Mouse (Mus musculus) CD4-positive, CD25-positive, alpha-beta regulatory T cell, adult 2 months (primary cell): ENCODE results near the gene Adamts14.
A peak's percentile ranks its signal among the peaks of the same experiment; 100 is the strongest.

ENCODE experiments used
- DNase-seq: peaks from one replicate; pipeline ENCODE4 v3.0.0-alpha.2; 2012; ENCODE audit warnings: low read depth, low spot score

Gene Adamts14

DNA sequence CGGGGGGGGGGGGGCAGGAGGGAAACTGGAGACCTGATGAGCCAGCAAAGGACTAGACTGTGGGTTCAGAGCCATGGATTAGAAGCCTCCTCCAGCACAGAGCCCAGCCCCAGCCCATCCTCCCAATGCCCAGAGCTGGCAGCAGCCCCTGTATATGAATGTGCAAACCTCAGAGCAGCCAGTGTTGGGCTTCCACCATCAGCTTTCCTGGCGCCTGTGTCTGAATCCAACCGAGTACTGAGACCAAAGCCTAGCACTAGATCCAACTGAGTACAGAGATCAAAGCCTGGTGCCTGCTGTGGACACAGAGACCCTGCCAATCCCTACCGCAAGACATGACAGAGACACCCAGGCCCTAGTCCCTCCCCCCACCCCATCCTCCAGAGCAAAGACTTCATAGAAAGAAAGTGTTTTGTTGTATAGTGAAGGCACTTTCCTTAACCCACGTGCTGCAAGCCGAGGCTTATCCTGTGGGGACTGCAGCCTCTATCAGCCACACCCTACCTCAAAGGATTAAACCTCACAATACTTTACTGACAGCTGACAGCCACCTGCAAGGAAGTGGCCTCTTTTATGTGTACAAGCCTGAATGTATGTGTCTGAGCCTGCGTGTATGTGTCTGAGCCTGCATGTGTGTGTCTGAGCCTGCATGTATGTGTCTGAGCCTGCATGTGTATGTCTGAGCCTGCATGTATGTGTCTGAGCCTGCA lies 40.2 kb downstream of the Adamts14 start:
- peak; percentile 69 for DNase-seq

DNA sequence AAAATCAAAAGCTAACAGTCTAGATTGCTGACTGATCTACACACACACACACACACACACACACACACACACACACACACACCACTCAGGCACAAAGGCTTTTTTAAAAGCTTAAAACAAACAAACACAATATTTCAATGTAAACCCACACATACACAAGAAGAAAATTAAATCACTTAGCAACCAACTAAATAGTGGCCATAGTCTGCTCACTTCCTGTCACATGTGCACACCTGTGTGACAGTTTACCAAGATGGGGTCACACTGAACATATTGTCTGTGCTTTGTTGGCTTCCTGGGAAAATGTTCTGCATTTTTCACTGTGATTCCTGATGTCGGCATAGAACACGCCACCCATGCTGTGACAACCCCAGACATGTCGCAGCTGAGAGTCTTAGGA lies 41.5 kb downstream of the Adamts14 start:
- DNase-seq = peak; percentile 44

DNA sequence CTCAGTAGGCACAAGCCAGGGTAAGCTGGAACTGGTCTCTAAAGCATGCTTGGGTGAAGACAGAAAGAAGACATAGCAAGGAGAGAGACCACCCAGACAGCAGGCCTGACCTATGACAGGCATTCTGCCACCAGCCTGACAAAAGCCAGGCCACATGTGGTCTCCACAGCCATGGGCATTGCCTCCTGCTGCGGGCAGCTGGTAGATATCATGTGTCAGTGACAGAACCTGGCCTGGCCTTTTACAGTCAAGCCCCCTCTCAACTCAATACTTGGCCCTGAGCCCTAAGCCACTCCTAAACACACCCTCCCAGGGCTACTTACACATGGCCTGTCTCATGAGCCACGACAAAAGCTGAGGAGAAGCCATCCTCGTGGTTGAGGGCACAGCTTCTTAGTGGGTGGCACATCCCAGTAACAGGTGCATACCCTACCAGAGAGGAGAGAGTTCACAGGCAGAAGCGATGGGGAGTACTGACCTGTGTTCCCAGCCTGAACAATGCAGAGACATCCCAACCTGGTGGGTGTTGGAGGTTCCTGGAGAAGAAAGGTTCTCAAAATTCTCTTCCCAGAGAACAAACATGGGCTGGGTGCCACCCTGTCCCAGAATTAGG lies 46.3 kb downstream of the Adamts14 start:
- DNase-seq = no peak

DNA sequence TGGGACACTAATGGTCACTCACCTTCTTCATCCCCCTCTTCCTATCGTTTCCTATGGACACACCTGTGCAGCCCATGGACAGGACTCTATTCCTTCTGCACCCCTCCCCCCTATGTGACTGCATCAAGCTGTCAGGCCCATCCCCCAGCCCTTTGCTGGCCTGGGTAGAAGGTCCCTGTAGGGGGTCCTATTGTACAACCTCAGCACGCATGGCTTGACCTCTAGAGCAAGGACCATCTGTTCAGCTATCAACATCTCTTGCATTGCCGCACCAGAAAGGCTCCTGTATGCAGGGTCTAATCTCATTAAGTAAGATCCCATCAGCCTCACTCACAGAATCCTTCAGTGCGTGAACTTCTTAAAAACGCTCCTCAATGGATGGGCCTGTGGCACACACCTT lies 47.5 kb downstream of the Adamts14 start:
- DNase-seq = no peak

DNA sequence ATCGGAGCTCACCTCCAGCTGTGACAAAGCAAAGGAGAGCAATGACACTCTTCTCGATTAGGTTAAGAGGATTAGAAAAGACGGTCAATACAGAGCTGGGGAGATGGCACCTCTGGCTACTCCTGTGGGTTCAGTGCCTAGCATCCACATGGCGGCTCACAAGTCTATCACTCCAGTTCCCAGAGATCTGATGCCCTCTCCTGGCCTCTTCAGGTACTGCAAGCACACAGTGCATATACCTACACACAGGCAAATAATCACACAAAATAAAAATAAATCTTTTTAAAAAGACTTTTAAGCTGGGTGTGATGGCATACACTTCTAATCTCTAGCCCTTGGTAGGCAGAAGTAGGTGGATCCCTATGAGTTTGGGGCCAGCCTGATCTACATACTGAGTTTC lies 53.9 kb downstream of the Adamts14 start:
- no peak for DNase-seq

DNA sequence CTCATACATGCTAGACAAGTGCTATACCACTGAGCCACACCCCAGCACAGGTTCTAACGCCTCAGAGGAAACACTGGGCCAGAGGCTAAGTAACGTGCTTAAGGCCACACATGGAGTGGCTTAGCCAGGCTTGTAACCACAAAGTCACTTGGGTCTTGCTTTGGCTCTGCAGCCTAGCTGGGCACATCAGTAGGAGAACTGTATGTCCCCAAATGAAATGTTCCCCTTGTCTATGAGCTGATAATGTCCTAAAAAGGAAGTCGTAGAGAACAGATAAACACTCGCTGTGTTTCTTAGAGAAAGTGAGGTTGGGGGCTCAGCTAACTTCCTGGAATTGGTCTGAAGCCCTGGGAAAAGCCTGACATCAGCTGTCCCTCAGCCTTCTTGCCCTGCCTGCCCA lies 57.1 kb downstream of the Adamts14 start:
- no peak for DNase-seq

DNA sequence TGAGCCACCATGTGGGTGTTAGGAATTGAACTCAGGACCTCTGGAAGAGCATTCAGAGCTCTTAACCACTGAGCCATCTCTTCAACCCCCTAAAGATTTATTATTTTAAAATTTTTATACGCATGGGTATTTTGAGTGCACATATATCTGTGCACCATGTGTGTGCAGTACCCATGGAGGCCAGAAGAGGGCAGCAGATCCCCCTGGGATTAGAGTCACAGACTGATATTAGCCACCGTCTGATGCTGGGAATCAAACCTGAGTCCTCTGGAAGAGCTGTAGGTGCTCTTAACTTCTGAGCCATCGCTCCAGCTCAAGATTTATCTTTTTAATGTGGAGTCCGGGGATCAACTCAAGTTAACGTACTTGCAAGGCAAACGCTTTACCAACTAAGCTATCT lies 57.6 kb downstream of the Adamts14 start:
- DNase-seq = no peak

DNA sequence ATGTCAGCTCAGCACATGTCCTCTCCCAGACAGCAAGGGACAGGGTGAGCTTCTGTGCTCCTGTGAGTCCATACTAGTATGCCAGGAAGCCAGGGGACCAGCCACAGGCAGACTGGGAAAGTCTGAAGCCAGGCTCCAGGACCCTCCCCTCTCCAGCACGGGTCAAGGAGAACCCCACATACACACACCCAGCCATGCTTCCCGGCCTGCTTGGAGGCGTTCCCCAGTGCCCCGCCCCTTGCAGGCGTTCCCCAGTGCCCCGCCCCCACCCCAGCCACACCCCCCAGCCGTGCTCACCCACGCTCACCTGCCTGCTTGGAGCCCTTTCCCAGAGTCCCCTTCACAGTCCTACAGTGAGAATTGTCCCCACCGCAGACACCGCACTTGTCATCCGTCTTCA lies 60.4 kb downstream of the Adamts14 start:
- no peak for DNase-seq

DNA sequence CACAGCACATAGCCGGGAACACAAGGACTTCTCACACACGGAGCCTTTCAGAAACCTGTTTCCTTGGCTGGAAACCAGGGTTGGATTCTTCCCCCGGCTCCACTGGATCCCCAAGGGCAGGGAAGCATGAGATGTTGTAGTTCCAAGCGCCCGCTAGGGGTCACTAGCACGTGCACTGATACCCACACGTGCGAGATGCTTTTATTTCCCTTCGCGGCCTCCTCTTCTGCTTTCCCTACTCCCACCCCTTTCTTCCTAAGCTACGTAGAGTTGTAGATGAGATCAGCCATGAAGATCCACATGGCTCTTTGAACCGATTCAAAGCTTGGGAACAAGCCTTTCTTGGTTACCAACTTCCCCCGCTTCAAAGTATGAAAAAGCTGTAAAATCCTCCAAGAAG lies 61.5 kb downstream of the Adamts14 start:
- peak; percentile 73 for DNase-seq

DNA sequence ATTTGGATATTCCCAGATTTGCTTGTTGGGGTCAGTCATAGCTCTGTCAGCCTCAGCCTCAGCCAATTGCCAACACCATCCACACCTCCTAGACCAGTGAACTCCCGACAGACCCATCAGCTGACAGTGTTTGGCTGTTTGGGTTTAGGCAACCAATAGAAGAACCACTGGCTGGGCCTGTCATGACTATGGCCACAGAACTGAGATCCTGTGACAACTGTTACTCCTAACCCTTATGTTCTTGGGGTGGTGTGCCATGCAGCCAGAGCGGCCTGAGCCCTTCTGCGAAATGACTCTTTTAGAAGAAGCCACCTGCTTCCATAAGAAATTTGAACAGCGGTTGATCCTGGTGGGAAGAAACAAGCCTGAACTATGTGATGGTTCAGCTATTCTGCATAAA lies 62.1 kb downstream of the Adamts14 start:
- no peak for DNase-seq

DNA sequence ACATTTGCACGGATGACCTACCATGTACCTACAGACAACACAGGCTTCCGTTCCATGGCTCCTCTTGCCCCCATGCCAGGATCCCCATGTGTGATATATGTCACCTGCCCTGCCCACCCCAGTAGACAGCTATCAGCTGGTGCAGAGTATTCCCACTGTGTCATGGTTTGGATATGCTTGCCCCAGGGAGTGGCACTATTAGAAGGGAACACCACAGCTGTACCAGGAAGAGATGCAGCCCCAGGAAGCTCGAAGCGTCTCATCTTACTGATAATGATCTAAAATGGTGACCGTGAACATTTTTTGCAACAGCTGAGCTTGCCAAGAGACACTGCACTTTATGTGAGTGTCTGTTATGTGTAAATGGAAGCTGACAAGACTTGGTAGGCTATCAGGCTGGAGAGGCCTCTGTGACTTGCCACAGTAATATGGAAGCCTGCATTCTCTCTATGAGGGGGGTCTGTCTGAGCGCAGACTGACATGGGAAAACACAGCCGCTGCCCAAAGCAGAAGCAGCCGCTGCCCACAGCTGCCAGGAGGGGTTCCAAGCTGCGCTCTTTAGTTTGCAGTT lies 65.0 kb downstream of the Adamts14 start:
- DNase-seq = no peak

DNA sequence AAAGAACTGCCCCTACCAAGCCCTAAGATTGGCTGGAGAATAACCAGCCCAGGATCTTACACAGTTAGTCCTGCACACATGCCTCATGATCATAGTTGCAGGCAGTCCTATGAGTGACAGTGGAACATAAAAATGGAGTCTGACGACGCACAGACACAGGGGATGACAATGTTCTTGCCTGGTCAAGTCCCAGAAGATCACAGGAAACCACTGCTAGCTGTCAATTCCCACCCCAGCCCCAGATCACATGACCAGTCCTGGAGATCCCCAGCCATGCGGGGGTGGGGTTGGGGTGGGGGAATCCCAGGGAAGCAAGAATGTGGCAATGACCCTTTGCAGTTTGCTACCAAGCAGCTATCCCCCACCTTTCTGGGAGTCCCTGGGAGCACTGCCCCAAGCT lies 69.3 kb downstream of the Adamts14 start:
- no peak for DNase-seq

DNA sequence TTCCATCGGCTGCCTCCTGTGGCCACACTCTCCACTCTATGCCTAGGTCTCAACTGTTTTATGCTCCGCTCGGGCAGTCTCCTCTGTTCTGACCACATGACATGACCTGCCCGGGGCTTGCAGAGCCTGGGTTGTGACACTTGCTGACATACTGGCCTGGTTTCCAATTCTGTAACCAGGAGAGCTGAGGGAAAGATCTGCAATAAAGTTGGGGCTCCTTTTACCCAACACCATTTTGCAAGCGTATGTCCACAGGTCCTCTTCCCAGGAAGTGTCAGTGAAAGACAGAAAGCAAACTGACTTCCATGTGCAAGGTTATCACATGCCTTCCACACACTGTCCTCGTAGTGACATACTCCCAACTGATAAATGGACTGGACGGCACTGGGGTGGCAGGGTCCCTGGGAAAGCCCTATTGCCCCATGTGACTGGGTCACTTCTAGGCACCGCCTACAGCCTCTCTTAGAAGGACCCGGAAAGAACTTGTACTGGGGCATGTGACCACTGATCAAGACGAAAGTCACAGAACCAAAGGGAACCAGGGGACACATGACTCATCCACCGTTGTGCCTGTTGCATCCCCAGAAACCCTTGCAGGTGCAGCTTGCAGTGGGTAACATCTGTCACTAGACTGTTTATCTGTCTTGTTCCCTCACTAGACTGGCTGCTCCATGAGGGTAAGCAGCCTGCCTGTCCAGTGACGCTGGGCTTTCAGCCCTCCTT lies 71.5 kb downstream of the Adamts14 start:
- DNase-seq = no peak

DNA sequence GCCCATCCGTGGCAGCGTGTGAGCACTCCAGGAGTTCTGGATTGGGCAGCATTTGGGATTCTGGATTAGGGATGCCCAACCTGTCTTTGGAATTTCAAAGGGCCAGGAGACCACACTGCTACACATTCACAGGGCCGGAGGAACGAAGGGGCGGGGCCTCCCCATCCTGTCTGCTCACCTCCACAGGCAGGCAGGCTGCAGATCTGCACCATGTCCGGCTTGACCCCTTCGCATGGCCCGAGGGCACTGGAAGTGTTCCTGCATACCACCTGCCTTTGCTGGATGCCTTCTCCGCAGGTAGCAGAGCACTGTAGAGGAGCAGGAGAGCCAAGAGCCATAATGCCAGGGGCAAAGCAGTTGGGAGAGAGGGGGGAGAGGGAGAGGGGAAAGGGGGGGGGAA lies 72.2 kb downstream of the Adamts14 start:
- DNase-seq = no peak

DNA sequence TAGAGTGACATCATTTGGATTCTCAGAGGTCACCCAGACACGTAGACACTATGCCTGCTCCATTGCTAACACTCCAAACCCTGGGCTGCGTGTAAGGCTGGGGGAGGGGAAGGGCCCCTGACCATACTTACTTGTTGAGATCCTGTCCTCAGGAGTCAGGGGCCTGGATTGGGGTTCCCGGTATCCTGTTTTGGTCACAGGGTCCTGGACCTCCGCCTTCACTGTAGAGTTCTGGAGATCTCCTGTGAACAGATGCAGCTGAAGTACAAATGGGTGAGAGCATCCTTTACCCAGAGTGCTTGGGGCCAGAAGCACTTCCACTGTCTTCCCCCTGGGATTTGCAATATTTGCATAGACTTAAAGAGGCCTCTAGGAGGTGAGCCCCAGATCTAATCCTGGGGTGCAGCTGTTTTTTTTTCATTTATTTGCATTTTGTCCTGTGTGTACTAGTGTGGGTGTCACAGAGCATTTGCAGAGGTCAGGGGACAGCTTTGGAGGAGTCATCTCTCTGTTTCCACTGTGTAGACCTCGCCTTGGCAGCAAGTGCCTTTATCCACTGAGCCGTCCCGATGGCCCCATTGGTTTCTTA lies 72.9 kb downstream of the Adamts14 start:
- no peak for DNase-seq

DNA sequence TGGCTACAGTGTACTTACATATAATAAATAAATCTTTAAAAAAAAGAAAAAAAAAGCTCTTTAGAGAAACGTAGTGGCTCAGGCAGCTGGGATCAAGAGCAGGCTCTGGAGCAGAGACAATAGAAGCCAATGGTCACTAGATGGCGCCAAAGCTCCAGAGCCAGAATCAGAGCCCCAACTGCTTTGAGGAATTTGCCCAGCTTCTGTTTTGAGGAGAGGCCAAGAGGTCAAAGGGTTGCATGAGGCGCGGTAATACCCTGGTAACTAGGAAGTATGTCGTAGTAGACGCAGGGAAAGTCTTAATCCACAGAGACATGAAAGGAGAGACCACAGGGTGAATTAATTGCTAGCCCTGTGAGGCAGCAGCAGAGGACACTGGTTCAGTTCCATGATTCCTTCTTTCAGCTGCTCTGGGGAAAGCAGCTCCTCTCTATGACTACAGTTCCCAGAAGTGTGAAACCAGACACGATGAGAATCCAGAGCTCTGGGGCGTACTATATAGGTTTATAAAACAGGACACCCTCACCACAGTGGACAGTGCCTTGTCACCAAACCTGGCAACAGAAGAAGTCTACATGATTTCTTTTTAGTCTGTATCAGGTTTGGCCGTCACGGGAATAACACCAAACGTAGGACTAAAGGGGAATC lies 73.5 kb downstream of the Adamts14 start:
- peak; percentile 82 for DNase-seq

DNA sequence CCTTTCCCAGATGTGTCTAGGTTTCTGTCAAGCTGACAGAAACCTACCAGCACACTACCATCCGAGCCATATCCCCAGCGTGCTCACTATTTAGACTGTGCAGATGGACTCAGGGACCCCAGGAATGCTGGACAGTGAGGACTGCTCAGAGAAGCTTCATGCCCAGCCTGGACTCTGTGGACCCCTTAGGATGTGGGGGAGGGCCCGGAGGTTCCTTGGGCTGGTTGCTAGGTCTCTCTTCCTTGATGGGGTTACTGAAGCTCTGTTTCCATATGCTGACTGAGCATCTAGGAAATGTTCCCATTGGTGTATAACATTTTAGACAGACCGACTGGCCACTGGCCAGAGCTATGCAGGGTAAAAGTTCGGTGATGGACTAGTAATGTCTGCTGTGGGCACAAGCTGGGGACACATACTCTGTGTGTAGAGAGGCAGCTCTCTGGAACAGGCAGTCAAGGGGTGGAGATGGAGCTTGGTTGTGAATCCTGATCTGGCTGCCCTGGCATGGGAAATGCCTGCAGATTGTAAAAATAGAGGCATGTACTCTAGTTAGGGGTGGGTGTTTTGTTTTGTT lies 77.4 kb downstream of the Adamts14 start:
- no peak for DNase-seq

DNA sequence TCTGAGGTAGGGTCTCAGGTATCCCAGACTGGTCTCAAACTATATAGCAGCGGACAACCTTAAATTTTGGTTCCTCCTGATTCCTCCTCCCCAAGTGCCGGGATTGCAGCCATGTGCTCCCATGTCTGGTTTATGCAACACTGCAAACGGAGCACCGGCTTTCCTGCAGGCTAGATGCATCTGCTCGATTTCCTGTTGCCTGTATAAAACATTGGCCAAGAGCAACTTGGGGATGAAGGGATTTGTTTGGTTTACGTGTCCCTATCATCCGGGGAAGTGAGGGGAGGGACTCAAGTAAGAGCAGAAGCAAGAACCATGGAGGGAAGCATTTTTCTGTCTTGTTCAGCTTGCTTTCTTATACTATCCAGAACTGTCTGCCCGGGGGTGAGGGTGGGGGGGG lies 78.0 kb downstream of the Adamts14 start:
- no peak for DNase-seq

DNA sequence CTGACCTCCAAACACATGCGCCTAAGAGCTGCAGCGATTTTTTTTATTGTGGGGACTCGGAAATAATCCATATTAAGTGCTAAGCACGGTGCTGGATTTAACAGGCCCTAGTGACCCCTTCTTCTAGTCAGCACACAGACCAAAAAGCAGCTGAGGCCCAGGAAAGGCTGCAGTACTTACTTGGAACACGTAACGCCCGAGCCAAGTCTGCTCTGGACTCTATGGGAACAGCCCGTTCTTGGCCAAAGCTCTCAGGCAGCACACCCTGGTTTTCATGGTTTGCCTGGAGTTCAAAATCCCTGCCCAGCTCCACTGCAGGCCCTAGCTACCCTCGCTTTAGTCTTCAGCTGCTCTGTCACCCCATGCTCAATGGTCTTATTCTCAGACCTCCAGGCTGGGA lies 78.6 kb downstream of the Adamts14 start:
- no peak for DNase-seq

DNA sequence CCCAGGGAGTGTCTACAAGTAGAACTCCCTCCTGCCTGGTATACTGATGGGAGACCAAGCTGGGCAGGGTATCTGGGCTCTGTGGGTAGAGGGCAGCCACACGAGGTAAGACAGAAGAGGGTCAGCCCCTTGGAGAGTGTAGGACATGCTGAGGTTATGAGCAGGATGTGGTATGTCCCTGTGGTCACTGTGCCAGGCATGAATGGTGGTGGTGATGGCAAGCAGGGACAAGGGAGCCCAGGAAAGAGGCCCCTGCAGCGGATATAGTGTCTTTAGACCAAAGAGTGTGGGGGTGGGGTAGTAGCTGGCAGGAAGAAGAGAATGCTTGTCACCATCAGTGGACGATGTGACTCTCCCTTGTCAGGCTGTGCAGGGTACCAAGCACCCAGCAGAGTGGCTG lies 85.2 kb downstream of the Adamts14 start:
- no peak for DNase-seq

DNA sequence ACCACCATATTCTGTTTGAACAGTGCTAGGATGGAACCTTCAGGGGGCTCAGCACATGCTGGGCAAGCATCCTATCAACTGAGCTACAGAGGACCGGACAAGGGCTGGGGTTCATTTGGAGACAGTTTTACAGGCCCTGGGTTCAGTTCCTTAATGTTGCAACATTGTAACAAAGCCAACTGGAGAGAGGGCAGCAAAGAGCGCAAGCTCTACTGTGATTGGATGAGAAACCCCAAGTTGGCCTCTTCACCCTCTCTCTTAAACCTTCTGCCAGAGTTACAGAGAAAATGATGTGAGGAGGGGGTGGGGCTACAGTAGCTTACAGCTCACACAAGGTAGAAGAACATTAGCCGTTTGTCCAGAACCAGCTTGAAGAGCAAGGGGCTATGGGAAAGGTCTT lies 86.2 kb downstream of the Adamts14 start:
- no peak for DNase-seq
